Mouse (Mus musculus) intestine, embryonic 16.5 days (tissue): ENCODE results near the gene Ston1. TPM values are rescaled to one million over a fixed set of nuclear protein-coding genes. Genes with fewer than 3 reads are reported as not detected.

Experiments
- polyA plus RNA-seq: library from polyadenylated mRNA; unstranded; fragments of >200 nt; fragmentation: Nextera tagmentation; extraction: Ambion mirVana; gene quantifications from 2 replicates; pipeline ENCODE4 v1.2.1, GENCODE M21; 2015

Gene Ston1
- polyA plus RNA-seq, 1 experiment from 2014 or later = 4.3 TPM

Other genes with a start within 250 kb of the Ston1 start
- gene Foxn2, start 157.0 kb upstream of the Ston1 start, polyA plus RNA-seq = 14.6 and 15.4 TPM in 2 replicates
- 16.8 and 17.8 TPM in 2 replicates for gene Ppp1r21, start 67.6 kb upstream of the Ston1 start, polyA plus RNA-seq
- 0.11 and 0.22 TPM in 2 replicates for gene Gtf2a1l, start 71.0 kb downstream of the Ston1 start, polyA plus RNA-seq
- 0.10 TPM in 1 of 2 replicates, not detected in the other for gene Lhcgr, start 194.3 kb downstream of the Ston1 start, polyA plus RNA-seq